Mouse (Mus musculus) CH12.LX (cell line): Measurements from ENCODE around the gene C8g. TPM values are rescaled to one million over a fixed set of nuclear protein-coding genes. Genes with fewer than 3 reads are reported as not detected.

ENCODE experiments used
- DNase-seq: peaks from one replicate; pipeline ENCODE4 v3.0.0-alpha.2; 2013; ENCODE audit errors: extremely low read depth
- H3K27ac ChIP-seq: 2 replicates; pipeline ENCODE4 v1.5.1; 2012; ENCODE audit warnings: low read depth, mild to moderate bottlenecking, control low read depth, moderate library complexity; ENCODE audit not compliant: insufficient read depth
- H3K27me3 ChIP-seq: replicated peaks from 2 replicates; pipeline ENCODE3; 2012; ENCODE audit warnings: inconsistent platforms
- H3K36me3 ChIP-seq, 2 experiments: replicated peaks in 1 of 2; 2 replicates each; pipeline versions ENCODE3 to v1.6.1; 2012; ENCODE audit warnings: inconsistent platforms in 1 of 2, low read length in 1 of 2, mild to moderate bottlenecking in 1 of 2, mixed read lengths in 1 of 2, moderate library complexity in 1 of 2; ENCODE audit not compliant: control insufficient read depth in 1 of 2, insufficient read depth in 1 of 2
- H3K4me1 ChIP-seq, 2 experiments: 2 replicates each; pipeline ENCODE4 v1.6.1; 2012; ENCODE audit warnings: inconsistent platforms in 1 of 2, moderate library complexity in 1 of 2; ENCODE audit not compliant: insufficient read depth in 2 of 2, control insufficient read depth in 1 of 2
- H3K4me2 ChIP-seq: 2 replicates; pipeline ENCODE4 v1.6.1; 2012; ENCODE audit warnings: low read depth, mild to moderate bottlenecking, control low read depth; ENCODE audit not compliant: poor library complexity, insufficient read depth, severe bottlenecking
- H3K4me3 ChIP-seq, 3 experiments: fragments of 150-350 bp in 1 of 3; sonication (generic) in 1 of 3; replicated peaks in 1 of 3; 2 replicates each; pipeline versions ENCODE3 to v1.5.1; 2011 to 2012; ENCODE audit warnings: low read depth in 2 of 3, low read length in 2 of 3, mild to moderate bottlenecking in 2 of 3, moderate library complexity in 2 of 3, control low read depth in 1 of 3, improper control_type of control experiment in 1 of 3, inconsistent platforms in 1 of 3, mixed read lengths in 1 of 3; ENCODE audit not compliant: poor library complexity in 1 of 3
- H3K79me2 ChIP-seq: replicated peaks from 2 replicates; pipeline ENCODE4 v1.6.1; 2012; ENCODE audit warnings: mild to moderate bottlenecking, moderate library complexity; ENCODE audit not compliant: control insufficient read depth, poor library complexity, insufficient read depth, severe bottlenecking; ENCODE audit errors: extremely low read depth
- H3K9ac ChIP-seq: 2 replicates; pipeline ENCODE4 v1.6.1; 2012; ENCODE audit warnings: low read depth, mild to moderate bottlenecking, control low read depth, moderate library complexity; ENCODE audit not compliant: insufficient read depth
- H3K9me3 ChIP-seq: replicated peaks from 2 replicates; pipeline ENCODE3; 2012; ENCODE audit warnings: low read length, inconsistent platforms, mixed read lengths
- CTCF ChIP-seq, 2 experiments: IDR thresholded peaks in 1 of 2; conservative IDR thresholded peaks in 1 of 2; 2 replicates each; pipeline ENCODE4 v1.5.1; 2011 to 2012; ENCODE audit warnings: low read depth in 2 of 2, low read length in 2 of 2, improper control_type of control experiment in 1 of 2, inconsistent platforms in 1 of 2, mild to moderate bottlenecking in 1 of 2, moderate library complexity in 1 of 2
- ELF1 ChIP-seq: IDR thresholded peaks from 2 replicates; pipeline ENCODE4 v1.6.1; 2014; ENCODE audit warnings: low read depth, mild to moderate bottlenecking, inconsistent platforms, low read length, improper control_type of control experiment
- EP300 ChIP-seq: IDR thresholded peaks from 2 replicates; pipeline ENCODE4 v1.6.1; 2011; ENCODE audit warnings: low read length, improper control_type of control experiment
- GABPA ChIP-seq: IDR thresholded peaks from 2 replicates; pipeline ENCODE4 v1.6.1; 2012; ENCODE audit warnings: low read depth, low read length, improper control_type of control experiment, inconsistent platforms; ENCODE audit not compliant: insufficient replicate concordance
- IRF4 ChIP-seq: IDR thresholded peaks from 2 replicates; pipeline ENCODE4 v1.6.1; 2014; ENCODE audit warnings: low read depth, mild to moderate bottlenecking, inconsistent platforms, low read length, improper control_type of control experiment
- MAFK ChIP-seq: IDR thresholded peaks from 2 replicates; pipeline ENCODE4 v1.6.1; 2011; ENCODE audit warnings: low read length, improper control_type of control experiment; ENCODE audit not compliant: insufficient replicate concordance
- MEF2A ChIP-seq: IDR thresholded peaks from 2 replicates; pipeline ENCODE4 v1.6.1; 2014; ENCODE audit warnings: low read depth, mild to moderate bottlenecking, inconsistent platforms, low read length, improper control_type of control experiment, borderline replicate concordance
- MXI1 ChIP-seq: IDR thresholded peaks from 2 replicates; pipeline ENCODE4 v1.6.1; 2011; ENCODE audit warnings: mild to moderate bottlenecking, low read depth, low read length, improper control_type of control experiment
- MYC ChIP-seq: IDR thresholded peaks from 2 replicates; pipeline ENCODE4 v1.6.1; 2011; ENCODE audit warnings: low read depth, mild to moderate bottlenecking, improper control_type of control experiment, low read length
- NELFE ChIP-seq: IDR thresholded peaks from 2 replicates; pipeline ENCODE4 v1.6.1; 2011; ENCODE audit warnings: low read depth, low read length, improper control_type of control experiment
- NRF1 ChIP-seq: IDR thresholded peaks from 2 replicates; pipeline ENCODE4 v1.6.1; 2014; ENCODE audit warnings: low read depth, mild to moderate bottlenecking, inconsistent platforms, low read length, improper control_type of control experiment, moderate library complexity
- POLR2AphosphoS2 ChIP-seq: IDR thresholded peaks from 2 replicates; pipeline ENCODE4 v1.6.1; 2011; ENCODE audit warnings: low read depth, low read length, improper control_type of control experiment
- SIN3A ChIP-seq: IDR thresholded peaks from 2 replicates; pipeline ENCODE4 v1.6.1; 2012; ENCODE audit warnings: low read length, improper control_type of control experiment, inconsistent platforms
- TBP ChIP-seq: conservative IDR thresholded peaks from 2 replicates; pipeline ENCODE4 v1.6.1; 2011; ENCODE audit warnings: low read depth, low read length, improper control_type of control experiment
- USF1 ChIP-seq: IDR thresholded peaks from 2 replicates; pipeline ENCODE4 v1.6.1; 2014; ENCODE audit warnings: low read depth, mild to moderate bottlenecking, inconsistent platforms, low read length, improper control_type of control experiment
- ZC3H11A ChIP-seq: IDR thresholded peaks from 2 replicates; pipeline ENCODE4 v1.6.1; 2012; ENCODE audit warnings: low read depth, mild to moderate bottlenecking, inconsistent platforms, low read length, improper control_type of control experiment
- ZKSCAN1 ChIP-seq: IDR thresholded peaks from 2 replicates; pipeline ENCODE4 v1.6.1; 2012; ENCODE audit warnings: low read depth, inconsistent platforms, low read length, improper control_type of control experiment, borderline replicate concordance
- ZNF384 ChIP-seq: IDR thresholded peaks from 2 replicates; pipeline ENCODE4 v1.6.1; 2012; ENCODE audit warnings: low read depth, low read length, improper control_type of control experiment, inconsistent platforms
- dilution Hi-C: fragments of 300-500 bp; cut with MboI; formaldehyde crosslinking; loops from 2 replicates; pipeline ENCODE4 v1.14.3; 2020; ENCODE audit warnings: low sequenced_read_pairs; ENCODE audit not compliant: extremely low pct_unique_long_range_greater_than_20kb, extremely low pct_ligation_motif_present
- in situ Hi-C: fragments of 300-500 bp; cut with MboI; formaldehyde crosslinking; loops from 3 replicates; pipeline ENCODE4 v1.14.3; 2019; ENCODE audit warnings: low sequenced_read_pairs, low pct_ligation_motif_present, low pct_unique_long_range_greater_than_20kb, mixed read lengths
- polyA plus RNA-seq: library from polyadenylated mRNA; unstranded; fragments of >175 nt; gene quantifications from 2 replicates; pipeline ENCODE4 v1.2.1, GENCODE M21; 2012; ENCODE audit warnings: low read depth; ENCODE audit not compliant: insufficient read length
- total RNA-seq, 2 experiments: library from RNA; depleted of rRNA; stranded (reverse); fragments of 300-350 nt in 1 of 2; fragments of >200 nt in 1 of 2; gene quantifications; 2 replicates each; pipeline ENCODE4 v1.2.3; 2012 to 2014

Gene C8g
- total and polyA plus RNA-seq, 3 experiments: 1.2 to 2.7 (median 1.7) TPM

DNA sequence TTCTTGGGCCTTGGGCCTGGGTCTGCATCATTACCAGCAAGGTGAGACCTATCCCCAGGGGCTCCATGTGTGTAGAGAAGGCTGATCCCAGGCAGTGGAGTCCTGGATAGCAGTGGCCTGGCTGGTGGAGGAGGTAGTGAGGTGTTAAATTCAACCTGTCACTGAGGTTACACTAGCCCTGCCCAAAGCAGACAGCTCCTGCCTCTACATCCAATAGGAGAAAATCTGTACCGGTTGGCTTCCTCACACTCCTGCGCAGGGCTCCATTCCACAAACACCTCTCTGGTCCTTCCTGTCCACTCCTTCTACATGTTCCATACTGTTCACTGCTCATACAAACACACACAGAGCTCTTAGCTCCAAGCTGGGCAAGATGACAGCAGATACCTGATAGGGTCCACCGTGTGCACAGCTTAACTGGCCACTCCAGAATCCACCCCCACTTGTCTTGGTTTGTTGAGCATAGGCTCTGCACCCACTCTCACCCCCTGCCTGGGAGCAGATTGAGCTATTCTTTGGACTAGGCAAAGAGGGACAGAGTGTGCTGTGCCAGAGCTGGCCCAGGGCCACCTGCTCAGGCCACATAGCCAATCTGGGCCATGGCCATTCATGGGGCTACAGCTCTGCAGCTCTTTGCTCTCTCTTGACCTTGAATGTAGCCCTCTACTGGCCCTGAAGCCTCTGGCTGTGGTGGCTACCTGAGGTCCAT, 23.4 kb downstream of the C8g start:
- Histone ChIP-seq H3K36me3 (no peaks in the 10 kb centered on the region), H3K4me3 (no peak overlapping the region), H3K9ac (no peak overlapping the region), H3K27ac (no peak overlapping the region), H3K4me1 (no peaks in the 10 kb centered on the region), H3K4me2 (no peak overlapping the region), H3K79me2 (no peaks in the 10 kb centered on the region), H3K27me3 (peaks cover 6% of the 10 kb centered on the region), H3K9me3 (peaks cover 3% of the 10 kb centered on the region)
- in situ Hi-C loops (loop anchor here (5.0 kb wide), 1 partner anchor 46 kb away; no protein-coding TSS in a partner anchor), dilution Hi-C loops (no loop called here)
- no peak for TF ChIP-seq EP300
- TF ChIP-seq GABPA: no peak
- TF ChIP-seq NELFE: no peak
- TF ChIP-seq MYC: no peak
- no peak for TF ChIP-seq ZKSCAN1
- TF ChIP-seq POLR2AphosphoS2: no peak
- TF ChIP-seq MEF2A: no peak
- no peak for TF ChIP-seq ZC3H11A
- no peak for TF ChIP-seq USF1
- TF ChIP-seq TBP: no peak
- no peak for DNase-seq

DNA sequence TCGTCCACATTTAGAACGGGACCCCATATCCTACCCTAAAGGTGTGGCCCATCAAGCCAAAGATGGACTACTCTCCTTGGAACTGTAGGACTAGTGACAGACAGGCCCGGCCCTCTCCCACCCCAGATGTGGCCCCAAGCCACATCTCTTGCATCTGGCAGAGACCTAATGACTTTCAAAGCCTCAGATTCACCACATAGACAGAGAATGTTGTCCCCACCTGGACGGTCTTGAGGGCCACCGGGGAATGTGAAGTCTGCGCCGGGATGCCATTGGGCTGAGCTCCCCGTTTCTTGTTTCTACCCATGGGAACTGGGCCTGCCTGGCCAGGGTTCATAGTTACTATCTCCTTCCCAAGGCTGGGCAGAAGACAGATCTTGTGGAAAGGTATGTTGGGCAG, 24.0 kb downstream of the C8g start:
- H3K27me3 ChIP-seq: peaks cover 6% of the 10 kb centered on the region
- no peak overlapping the region for H3K4me2 ChIP-seq
- H3K9me3 ChIP-seq: peaks cover 3% of the 10 kb centered on the region
- H3K9ac ChIP-seq: no peak overlapping the region
- H3K4me3 ChIP-seq: no peak overlapping the region
- DNase-seq: no peak
- dilution Hi-C loops (no loop called here), in situ Hi-C loops (loop anchor here (5.0 kb wide), 1 partner anchor 45 kb away; no protein-coding TSS in a partner anchor)
- H3K4me1 ChIP-seq: no peaks in the 10 kb centered on the region
- H3K36me3 ChIP-seq: no peaks in the 10 kb centered on the region
- TF ChIP-seq SIN3A (no peak), MAFK (no peak), MYC (no peak), USF1 (no peak), ZC3H11A (no peak), IRF4 (no peak), TBP (no peak), NRF1 (no peak), CTCF (conservative IDR thresholded peaks at IDR 0.05 in 1 of 2, IDR thresholded peaks at IDR 0.05 in 1 of 2; ENCODE audit: low read depth in 2 of 2, low read length in 2 of 2) (no peak), ELF1 (no peak), ZNF384 (no peak), MXI1 (no peak)
- no peaks in the 10 kb centered on the region for H3K79me2 ChIP-seq
- H3K27ac ChIP-seq: no peak overlapping the region
